Mouse (Mus musculus): ENCODE results near the gene Mars.

The Mars gene

DNA sequence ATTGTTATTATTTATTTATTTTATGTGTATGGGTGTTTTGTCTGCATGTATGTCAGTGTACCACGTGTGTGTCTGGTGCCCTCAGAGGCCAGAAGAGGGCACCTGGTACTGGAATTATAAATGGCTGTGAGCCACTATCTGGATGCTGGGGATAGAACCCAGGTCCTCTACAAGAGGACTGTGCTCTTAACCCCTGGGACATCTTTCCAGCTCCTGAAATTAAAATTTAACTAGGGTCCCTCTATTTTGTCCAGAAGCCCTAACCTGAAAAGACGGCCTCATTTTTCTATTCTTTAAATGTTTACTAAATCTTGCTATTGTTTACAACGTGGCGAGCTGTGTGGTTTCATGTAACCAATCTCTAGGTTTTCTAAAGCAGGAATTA, 45.9 kb downstream of the Mars start:
- in situ Hi-C loops (cut with MboI; ENCODE audit: unreplicated experiment in 2 of 2), result no loop called here

DNA sequence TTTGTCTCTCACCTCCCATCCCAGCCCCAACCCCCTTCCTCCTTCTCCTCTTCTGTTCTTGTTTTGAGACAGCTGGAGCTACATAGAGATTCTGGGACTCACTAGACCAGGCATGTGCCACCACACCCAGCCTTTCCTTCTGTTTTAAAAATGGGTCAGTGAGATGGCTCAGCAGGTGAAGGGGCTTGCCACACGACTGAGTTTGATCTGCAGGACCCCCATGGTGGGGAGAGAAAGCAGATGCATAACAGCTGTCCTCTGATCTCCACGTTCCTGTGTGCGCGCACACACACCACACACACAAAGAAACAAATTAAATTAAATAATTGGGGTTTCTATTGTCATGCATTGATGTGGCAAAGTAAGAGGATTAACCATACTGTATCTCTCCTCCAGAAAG, 46.6 kb downstream of the Mars start:
- in situ Hi-C loops (cut with MboI; ENCODE audit: unreplicated experiment in 2 of 2), result loop anchor here (5.0 kb wide), 1 partner anchor 47 kb away; the partner anchor contains the start of gene Mars (in 2 of the 2)

DNA sequence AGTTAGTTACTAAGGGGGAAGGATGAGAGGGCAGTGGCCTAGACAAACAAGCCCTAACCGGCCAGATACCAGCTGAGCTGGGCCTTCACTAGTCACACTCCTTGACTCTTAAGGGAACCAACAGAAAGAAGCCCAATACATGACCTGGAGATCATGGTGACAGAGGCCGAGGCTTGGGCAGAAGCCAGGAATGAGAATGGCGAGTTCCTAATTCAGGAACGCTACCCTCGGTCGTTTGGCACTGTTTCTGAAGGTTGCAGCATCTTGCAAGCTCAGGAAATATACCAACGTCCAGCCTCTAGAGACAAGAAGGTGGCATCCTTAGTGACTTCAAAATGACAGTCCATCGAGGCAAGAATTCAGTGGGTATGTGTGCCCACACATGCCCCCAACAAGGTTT, 47.2 kb downstream of the Mars start:
- in situ Hi-C loops (cut with MboI; ENCODE audit: unreplicated experiment in 2 of 2), result loop anchor here (5.0 kb wide), 1 partner anchor 48 kb away; the partner anchor contains the start of gene Mars (in 2 of the 2)

DNA sequence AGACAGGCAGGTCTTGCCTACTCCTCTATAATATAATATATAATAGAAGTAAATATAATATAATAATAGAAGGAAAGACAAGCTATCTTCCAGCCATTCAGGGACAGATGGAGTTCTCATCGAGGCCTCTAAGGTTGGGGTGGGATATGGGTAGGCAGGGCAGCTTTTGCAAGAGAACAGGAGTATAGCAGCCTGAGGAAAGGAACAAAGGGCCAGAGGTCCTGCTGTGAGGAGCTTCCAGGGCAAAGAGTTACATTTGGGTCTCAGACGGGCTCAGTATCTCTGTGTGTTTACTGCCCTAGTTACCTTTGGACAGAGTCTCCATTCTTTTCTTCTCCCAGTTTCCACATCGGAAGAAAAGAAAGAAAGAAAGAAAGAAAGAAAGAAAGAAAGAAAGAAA, 48.0 kb downstream of the Mars start:
- in situ Hi-C loops (cut with MboI; ENCODE audit: unreplicated experiment in 2 of 2), result loop anchor here (5.0 kb wide), 1 partner anchor 49 kb away; the partner anchor contains the start of gene Mars (in 2 of the 2)

DNA sequence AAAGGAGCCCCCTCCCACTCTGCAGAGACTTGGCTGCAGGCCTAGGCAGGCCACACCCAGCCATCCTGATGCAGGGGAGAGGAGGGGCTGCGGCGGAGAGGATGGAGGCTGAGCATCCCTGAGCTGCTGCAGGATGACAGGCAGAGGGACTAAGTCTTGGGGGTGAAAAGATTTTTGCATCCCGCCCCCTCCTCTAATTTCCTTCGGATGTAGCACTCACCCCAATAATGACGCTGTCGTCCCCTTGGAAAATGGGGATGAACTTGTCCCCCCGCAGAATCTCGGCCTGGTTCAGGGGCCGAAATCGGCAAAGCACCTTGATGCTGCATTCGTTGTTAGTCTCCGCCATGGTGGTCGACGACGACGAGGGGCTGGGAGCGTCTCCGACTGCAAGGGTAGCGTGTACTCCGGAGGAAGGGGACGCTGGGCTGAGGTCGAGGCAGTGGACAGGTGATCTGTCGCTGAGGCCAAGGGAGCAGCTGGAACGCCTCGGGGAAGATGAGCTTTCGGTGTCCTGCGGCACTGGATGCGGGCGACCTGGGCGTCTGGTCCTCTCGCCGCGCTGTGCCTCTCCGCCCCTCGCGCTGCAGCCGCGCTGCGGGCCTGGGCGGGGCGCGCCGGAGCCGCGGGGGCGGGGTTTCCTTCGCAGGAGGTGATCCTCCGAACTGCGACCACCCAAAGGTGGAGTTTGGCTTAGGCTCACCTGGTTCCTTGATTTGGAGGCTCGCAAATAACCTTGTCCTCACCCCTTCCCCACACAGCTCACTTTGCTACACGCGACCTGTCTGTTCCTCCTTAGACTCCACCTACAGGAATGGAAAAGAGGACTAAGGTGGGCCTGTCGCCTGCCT, 48.8 kb downstream of the Mars start, which contains the start of gene Kif5a:
TSS of gene Kif5a (minus strand) at position 801 of the 851 bp plus-strand sequence.
- in situ Hi-C loops (cut with MboI; ENCODE audit: unreplicated experiment in 2 of 2), result loop anchor here (5.0 kb wide), 1 partner anchor 50 kb away; the partner anchor contains the start of gene Mars (in 2 of the 2)

DNA sequence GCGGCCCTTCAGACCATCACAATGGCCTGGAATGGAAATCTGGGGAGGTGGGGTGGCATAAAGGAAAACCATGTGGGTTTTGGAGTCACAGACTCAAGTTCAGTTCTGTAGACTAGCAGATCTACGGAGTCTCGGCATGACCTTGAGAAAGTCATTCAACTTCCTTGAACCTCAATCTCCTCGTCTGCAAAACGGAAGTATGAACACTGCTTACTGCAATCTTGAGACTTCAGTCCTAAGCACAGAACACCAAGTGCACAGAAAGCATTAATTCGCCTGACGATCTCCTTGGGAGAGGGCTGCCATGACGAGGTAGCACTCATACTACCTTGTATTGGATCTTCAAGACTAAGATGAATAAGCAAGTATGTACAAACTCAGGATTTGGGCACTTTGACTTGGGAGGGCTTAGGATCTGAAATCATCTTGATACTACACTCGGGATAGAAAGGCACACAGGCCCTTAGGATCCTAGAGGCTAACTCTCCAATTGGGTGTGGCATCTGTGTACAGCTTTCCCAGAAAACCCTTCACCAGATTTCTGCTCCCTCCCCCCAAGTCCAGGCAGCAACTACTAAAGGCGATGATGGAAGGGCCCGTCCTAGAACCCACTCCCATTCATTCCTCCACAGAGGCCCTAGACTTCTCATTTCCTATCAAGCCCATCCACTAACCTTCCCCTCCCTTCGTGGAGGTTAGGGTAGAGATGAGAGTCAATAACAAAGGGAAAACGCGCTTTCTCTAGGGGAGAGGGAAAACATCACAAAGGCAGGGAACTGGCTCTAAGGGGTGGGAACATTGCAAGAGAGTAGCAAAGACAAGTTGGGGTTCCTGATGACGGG, 49.7 kb downstream of the Mars start:
- in situ Hi-C loops (cut with MboI; ENCODE audit: unreplicated experiment in 2 of 2), result loop anchor here (5.0 kb wide), 1 partner anchor 50 kb away; the partner anchor contains the start of gene Mars (in 2 of the 2)

DNA sequence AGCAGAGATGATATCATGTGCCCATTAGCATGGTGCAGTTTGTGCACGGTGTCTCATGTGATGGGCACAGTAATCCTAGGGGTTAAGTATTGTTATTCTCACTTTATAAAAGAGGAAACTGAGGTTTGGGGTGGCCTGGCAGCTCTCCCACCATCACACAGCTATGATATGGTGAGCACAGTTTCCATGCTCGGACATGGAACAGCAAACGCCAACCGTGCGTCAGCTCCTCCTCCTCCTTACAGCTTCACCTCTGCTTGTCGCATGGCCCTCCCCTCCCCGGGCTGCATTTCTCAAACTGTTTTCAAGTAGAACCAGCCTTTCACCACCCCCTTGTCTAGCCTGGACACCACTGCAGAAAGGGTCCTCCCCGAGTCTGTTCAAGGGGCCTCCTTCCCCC, 53.1 kb downstream of the Mars start:
- in situ Hi-C loops (cut with MboI; ENCODE audit: unreplicated experiment in 2 of 2), result no loop called here

DNA sequence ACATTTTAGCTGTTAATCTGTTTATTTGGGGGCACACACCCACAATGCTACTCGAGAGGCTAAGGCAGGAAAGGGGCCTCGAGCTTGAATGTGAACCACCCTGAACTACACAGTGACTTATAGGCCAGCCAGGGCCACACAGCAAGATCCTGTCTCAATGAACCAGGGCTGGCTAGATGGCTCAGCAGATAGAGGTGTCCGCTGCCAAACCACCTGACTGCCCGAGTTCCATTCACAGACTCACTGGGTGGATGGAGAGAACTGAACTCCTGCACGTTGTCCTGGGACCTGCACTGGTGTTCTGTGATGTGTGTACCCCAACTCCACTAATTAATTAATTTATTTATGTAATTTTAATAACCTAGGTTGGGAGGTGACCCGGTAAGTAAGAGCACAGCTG, 53.8 kb downstream of the Mars start:
- in situ Hi-C loops (cut with MboI; ENCODE audit: unreplicated experiment in 2 of 2), result no loop called here

DNA sequence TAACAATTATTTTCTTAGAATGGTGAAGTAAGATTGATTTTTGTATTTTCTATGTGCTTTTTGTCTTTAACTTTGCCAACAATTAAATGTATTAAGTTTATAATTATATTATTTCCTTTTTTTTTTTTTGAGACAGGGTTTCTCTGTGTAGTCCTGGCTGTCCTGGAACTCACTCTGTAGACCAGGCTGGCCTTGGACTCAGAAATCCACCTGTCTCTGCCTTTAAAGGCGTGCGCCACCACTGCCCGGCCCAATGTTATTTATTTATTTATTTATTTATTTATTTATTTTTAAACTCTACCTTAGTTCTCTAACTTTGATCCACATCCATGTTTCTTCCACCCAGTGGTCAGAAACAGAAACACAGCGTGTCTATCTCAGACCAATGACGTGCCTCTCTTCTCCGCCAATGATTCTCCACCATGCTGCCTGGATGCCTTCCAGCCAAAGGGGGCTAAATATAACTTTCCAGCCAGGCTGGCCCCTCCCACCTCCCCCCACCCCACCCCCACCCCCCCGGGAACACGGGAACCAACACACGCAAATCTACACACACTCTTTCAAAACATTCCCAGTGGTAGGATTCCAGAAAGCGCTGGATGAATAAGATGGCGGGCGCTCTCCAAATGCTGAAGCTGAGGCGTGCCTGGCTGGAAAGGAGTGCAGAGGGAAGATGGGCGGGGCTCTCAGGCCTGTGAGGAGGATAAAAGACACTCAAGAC, 55.8 kb downstream of the Mars start:
- in situ Hi-C loops (cut with MboI; ENCODE audit: unreplicated experiment in 2 of 2), result no loop called here

DNA sequence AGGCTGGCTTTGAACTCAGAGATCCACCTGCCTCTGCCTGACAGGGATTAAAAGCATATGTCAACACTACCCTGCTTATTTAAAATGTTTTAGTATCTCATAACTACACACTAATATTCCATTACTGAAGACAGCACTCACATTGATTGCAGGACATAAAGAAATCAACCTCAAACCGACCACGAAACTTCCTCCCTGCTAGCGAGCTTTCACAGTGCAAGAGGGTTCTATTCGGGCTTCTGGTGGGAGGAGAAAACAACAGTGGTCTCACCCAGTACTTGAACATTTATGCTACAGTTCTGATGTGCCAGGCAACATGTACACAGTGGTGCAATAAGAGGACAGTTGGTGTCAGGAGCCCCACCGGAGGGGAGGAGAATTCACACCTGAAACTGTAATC, 60.8 kb downstream of the Mars start:
- in situ Hi-C loops (cut with MboI; ENCODE audit: unreplicated experiment in 2 of 2), result no loop called here
